Mouse (Mus musculus) olfactory bulb, adult 2 months (tissue): ENCODE measurements at regions not wholly inside any gene's neighbourhood (a gene's known extent, or its start where the extent isn't known, plus 50 kb on each side); places are given as distances from the start of the nearest gene placed in this dataset.

Experiments used
- CTCF ChIP-seq: fragments of 200-500 bp; IDR thresholded peaks from 2 replicates; pipeline ENCODE4 v1.5.1; 2012; ENCODE audit warnings: low read depth, mild to moderate bottlenecking, low read length, moderate library complexity; ENCODE audit not compliant: insufficient read depth
- POLR2A ChIP-seq: fragments of 200-500 bp; IDR thresholded peaks from 2 replicates; pipeline ENCODE4 v1.6.1; 2012; ENCODE audit warnings: mild to moderate bottlenecking, low read depth, low read length, moderate library complexity; ENCODE audit not compliant: insufficient read depth

GRCm38 (mm10) chr2:131770852-131771251, 88.7 kb downstream of the Erv3 start:
- no peak for TF ChIP-seq POLR2A
- TF ChIP-seq CTCF: no peak
